Mouse (Mus musculus) left cerebral cortex, adult 2 months (tissue): ENCODE measurements at regions not wholly inside any gene's neighbourhood (a gene's known extent, or its start where the extent isn't known, plus 50 kb on each side); places are given as distances from the start of the nearest gene placed in this dataset.
A peak's percentile ranks its signal among the peaks of the same experiment; 100 is the strongest.
"Not testable (repeated sequence)": the region's sequence is repeated elsewhere in the genome, so short reads cannot be mapped to it uniquely, and the experiment has no call there.

Experiments
- DNase-seq, 2 experiments: peaks; one replicate each; pipeline ENCODE4 v3.0.0; 2021 to 2022; ENCODE audit warnings: low spot score in 2 of 2, mixed read lengths in 1 of 2; ENCODE audit errors: extremely low spot score in 1 of 2
- H3K27ac ChIP-seq: fragments of 200-600 bp; 2 replicates; pipeline ENCODE4 v1.8.1; 2022
- H3K4me3 ChIP-seq: fragments of 200-600 bp; 2 replicates; pipeline ENCODE4 v1.8.1; 2022
- CTCF ChIP-seq: fragments of 200-600 bp; IDR thresholded peaks from 2 replicates; pipeline ENCODE4 v1.8.1; 2022; ENCODE audit warnings: antibody characterized with exemption, mild to moderate bottlenecking, moderate library complexity
- intact Hi-C: fragments of 180-260 bp; cut with DNase I; formaldehyde crosslinking; loops from one replicate; pipeline ENCODE4 v1.15.1; 2025

DNA sequence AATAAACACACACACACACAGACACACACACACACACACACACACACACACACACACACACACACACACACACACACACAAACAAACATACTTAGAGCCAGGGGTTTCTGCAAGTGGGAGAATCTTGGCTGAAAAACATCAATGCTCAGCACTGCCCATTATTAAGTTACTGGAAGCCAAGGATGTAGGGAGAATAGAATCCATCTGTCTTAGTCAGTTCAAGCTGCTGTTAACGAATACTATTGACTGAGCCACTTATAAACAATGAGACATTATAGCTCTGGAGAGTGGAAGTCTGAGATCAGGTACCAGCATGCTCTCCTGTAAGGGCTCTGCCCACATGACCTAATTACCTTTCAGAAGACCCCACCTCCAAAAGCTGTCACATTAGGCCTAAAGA, 87.4 kb downstream of the Fam174b start:
- intact Hi-C loops, result no loop called here
- Histone ChIP-seq H3K4me3 (no peak overlapping the region), H3K27ac (no peak overlapping the region)
- no peak for DNase-seq
- TF ChIP-seq CTCF, result no peak

GRCm38 (mm10) chr7:73830581-73830980, 90.5 kb downstream of the Fam174b start:
- Histone ChIP-seq H3K27ac (no peak overlapping the region), H3K4me3 (no peak overlapping the region)
- no peak for DNase-seq
- intact Hi-C loops, result no loop called here
- TF ChIP-seq CTCF, result no peak

DNA sequence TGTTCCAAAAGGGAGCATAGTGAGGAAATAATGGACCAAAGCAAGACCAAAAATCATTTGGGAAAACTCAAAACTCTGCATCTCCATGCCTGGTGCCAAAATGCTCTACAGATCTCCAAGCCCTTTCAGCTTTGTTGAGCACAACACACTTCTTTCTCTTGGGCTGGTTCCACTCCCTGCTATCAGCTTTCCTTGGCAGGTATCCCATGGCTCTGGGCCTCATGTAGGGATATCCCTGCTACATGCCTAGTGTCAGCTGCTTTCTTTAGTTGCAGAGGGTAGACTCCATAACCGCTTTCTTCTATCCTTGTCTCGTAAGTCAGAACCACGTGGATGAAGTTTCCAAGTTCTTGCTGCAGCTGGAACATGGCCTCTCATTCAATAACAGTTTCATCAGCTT, 100.3 kb downstream of the Fam174b start:
- no peak overlapping the region for H3K27ac ChIP-seq
- no peak for DNase-seq
- H3K4me3 ChIP-seq, result no peak overlapping the region
- no peak for TF ChIP-seq CTCF
- intact Hi-C loops, result no loop called here

DNA sequence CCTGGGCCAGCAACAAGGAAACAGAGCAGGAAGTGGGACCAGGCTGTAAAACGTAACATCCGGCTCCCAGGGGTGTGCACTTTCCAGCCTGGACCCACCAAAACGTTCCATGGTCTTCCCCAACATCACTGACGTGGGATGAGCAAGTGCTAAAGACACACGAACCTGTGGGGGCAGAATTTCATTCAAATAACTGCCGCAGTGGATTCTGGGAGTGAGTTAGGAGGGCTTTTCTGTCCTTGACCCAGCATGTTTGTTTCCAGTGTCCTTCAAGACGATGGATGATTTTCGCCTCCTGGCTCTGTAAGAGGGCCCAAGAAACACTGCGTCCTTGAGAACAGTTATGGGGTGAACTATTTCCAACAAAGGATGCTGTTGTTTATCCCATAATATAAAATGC, 112.1 kb downstream of the Fam174b start:
- TF ChIP-seq CTCF, result no peak
- DNase-seq, result no peak
- Histone ChIP-seq H3K4me3 (no peak overlapping the region), H3K27ac (no peak overlapping the region)
- intact Hi-C loops, result no loop called here

- H3K27ac ChIP-seq, DNase-seq, H3K4me3 ChIP-seq, intact Hi-C loops: not testable (repeated sequence)
These were observed 113.3 kb downstream of the Fam174b start for GRCm38 (mm10) chr7:73853296-73853950.

GRCm38 (mm10) chr7:73855489-73855888, 115.4 kb downstream of the Fam174b start:
- Histone ChIP-seq H3K4me3 (no peak overlapping the region), H3K27ac (no peak overlapping the region)
- peak; percentile 25 to 55 for DNase-seq
- TF ChIP-seq CTCF, result peak; percentile 75
- intact Hi-C loops, result loop anchor here (1.0 to 5.0 kb wide), 2 partner anchors 200 to 502 kb away; no protein-coding TSS in a partner anchor

GRCm38 (mm10) chr7:73856908-73857307, 116.8 kb downstream of the Fam174b start:
- Histone ChIP-seq H3K27ac (no peak overlapping the region), H3K4me3 (no peak overlapping the region)
- no peak for DNase-seq
- intact Hi-C loops, result loop anchor here (5.0 kb wide), 1 partner anchor 500 kb away; no protein-coding TSS in a partner anchor
- TF ChIP-seq CTCF, result no peak

GRCm38 (mm10) chr7:73865086-73865485, 125.0 kb downstream of the Fam174b start:
- intact Hi-C loops, result no loop called here
- DNase-seq, result no peak
- no peak for TF ChIP-seq CTCF
- Histone ChIP-seq H3K4me3 (no peak overlapping the region), H3K27ac (no peak overlapping the region)

GRCm38 (mm10) chr7:73872181-73872580, 132.1 kb downstream of the Fam174b start:
- no peak for TF ChIP-seq CTCF
- no peak for DNase-seq
- no peak overlapping the region for H3K27ac ChIP-seq
- intact Hi-C loops, result no loop called here
- no peak overlapping the region for H3K4me3 ChIP-seq

- H3K4me3 ChIP-seq, result no peak overlapping the region
- no peak for TF ChIP-seq CTCF
- no peak overlapping the region for H3K27ac ChIP-seq
- DNase-seq, result no peak
- intact Hi-C loops, result no loop called here
These were observed 132.0 kb downstream of the St8sia2 start for GRCm38 (mm10) chr7:73881252-73882042.

DNA sequence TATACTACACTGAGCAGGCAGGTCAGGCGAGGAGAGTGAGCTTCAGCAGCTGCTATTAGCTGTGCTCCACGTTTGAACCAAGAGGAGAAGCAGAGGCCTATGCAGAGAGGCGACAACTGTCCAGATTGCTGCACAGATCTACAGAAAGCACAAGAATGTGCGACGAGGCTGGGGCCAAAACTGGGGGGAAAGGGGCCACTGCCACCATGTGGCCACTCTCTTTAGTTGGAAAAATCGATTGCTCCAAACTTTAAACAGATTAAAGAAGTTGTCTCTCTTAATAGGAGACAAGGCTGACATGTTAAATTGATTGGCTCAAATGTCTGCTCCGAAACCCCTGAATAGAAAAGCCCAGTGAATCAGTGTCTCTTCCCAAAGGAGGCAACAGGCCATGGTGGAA, 127.3 kb downstream of the St8sia2 start:
- no peak; the same call in 1 of the 2 replicates for TF ChIP-seq CTCF
- no peak overlapping the region for H3K4me3 ChIP-seq
- DNase-seq, result no peak
- intact Hi-C loops, result no loop called here
- no peak overlapping the region for H3K27ac ChIP-seq
